Mouse (Mus musculus) liver, adult 2 months (tissue): ENCODE measurements around the gene Plau. TPM values are rescaled to one million over a fixed set of nuclear protein-coding genes. Genes with fewer than 3 reads are reported as not detected.

ENCODE experiments used
- DNase-seq: peaks from one replicate; pipeline ENCODE4 v3.0.0-alpha.2; 2011; ENCODE audit warnings: low read depth, low spot score; ENCODE audit errors: extremely low read depth
- H3K27ac ChIP-seq: fragments of 200-500 bp; replicated peaks from 2 replicates; pipeline ENCODE4 v1.5.1; 2012; ENCODE audit warnings: low read depth, mild to moderate bottlenecking, control low read depth, inconsistent platforms, low read length; ENCODE audit not compliant: insufficient read depth
- H3K27me3 ChIP-seq: fragments of 200-500 bp; 2 replicates; pipeline ENCODE4 v1.6.1; 2012; ENCODE audit warnings: mild to moderate bottlenecking, moderate library complexity, low read length, inconsistent platforms; ENCODE audit not compliant: control insufficient read depth, insufficient read depth
- H3K36me3 ChIP-seq: fragments of 200-500 bp; 2 replicates; pipeline ENCODE4 v1.6.1; 2012; ENCODE audit warnings: low read length, inconsistent platforms; ENCODE audit not compliant: control insufficient read depth, insufficient read depth
- H3K4me1 ChIP-seq: fragments of 200-500 bp; 2 replicates; pipeline ENCODE4 v1.6.1; 2011; ENCODE audit warnings: low read length; ENCODE audit not compliant: control insufficient read depth, insufficient read depth
- H3K4me3 ChIP-seq: fragments of 200-500 bp; 2 replicates; pipeline ENCODE4 v1.5.1; 2011; ENCODE audit warnings: low read depth, mild to moderate bottlenecking, control low read depth, low read length, moderate library complexity; ENCODE audit not compliant: insufficient read depth
- H3K79me2 ChIP-seq: fragments of 200-500 bp; 2 replicates; pipeline ENCODE4 v1.6.1; 2012; ENCODE audit warnings: inconsistent platforms, mild to moderate bottlenecking, low read length, moderate library complexity; ENCODE audit not compliant: control insufficient read depth, insufficient read depth
- H3K9ac ChIP-seq: fragments of 200-500 bp; 2 replicates; pipeline ENCODE4 v1.6.1; 2012; ENCODE audit warnings: low read depth, mild to moderate bottlenecking, control low read depth, inconsistent platforms, low read length
- CTCF ChIP-seq: fragments of 200-500 bp; IDR thresholded peaks from 2 replicates; pipeline ENCODE4 v1.5.1; 2011; ENCODE audit warnings: low read depth, low read length, control low read depth
- POLR2A ChIP-seq: fragments of 200-500 bp; IDR thresholded peaks from 2 replicates; pipeline ENCODE4 v1.6.1; 2011; ENCODE audit warnings: low read length, control low read depth; ENCODE audit not compliant: insufficient read depth; ENCODE audit errors: extremely low read depth
- WGBS: fragments of 180-500 bp; shearing (Covaris S2); methylation state at CpG from one replicate; pipeline ENCODE4 v1.1.7; 2018; 5-methylcytosine and 5-hydroxymethylcytosine counted together
- polyA plus RNA-seq: library from polyadenylated mRNA; depleted of rRNA; stranded (reverse); fragments of >200 nt; gene quantifications from 2 replicates; pipeline ENCODE4 v1.2.3, GENCODE M21; 2012
- total RNA-seq: library from RNA; depleted of rRNA; stranded (reverse); fragments of >200 nt; gene quantifications from 2 replicates; pipeline ENCODE4 v1.2.3, GENCODE M21; 2014

Gene Plau
- total and polyA plus RNA-seq, 2 experiments, result 0.57 to 1.2 TPM

DNA sequence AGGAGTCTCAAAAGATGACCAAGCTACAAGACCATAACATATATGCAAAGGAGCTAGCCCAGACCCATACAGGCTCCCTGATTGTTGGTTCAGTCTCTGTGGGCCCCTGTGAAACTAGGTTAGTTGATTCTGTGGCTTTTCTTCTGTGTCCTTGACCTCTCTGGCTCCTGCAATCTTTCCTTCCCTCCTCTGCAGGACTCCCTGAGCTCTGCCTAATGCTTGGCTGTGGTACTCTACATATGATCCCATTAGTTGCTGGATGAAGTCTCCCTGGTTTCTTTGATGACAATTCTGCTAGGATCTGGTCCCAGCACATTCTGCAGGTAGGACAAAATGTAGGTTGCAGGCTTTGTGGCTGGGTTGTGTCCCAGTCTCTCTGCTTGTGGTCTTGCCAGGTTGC is 15.3 kb downstream of the Plau start:
- H3K4me1 ChIP-seq, result no peaks in the 10 kb centered on the region
- no peak for TF ChIP-seq CTCF
- no peak for TF ChIP-seq POLR2A
- no peak overlapping the region for H3K27ac ChIP-seq
- H3K36me3 ChIP-seq, result no peaks in the 10 kb centered on the region
- no peak overlapping the region for H3K4me3 ChIP-seq
- H3K27me3 ChIP-seq, result peaks cover 2% of the 10 kb centered on the region; the same call in 1 of the 2 replicates
- no peak overlapping the region for H3K9ac ChIP-seq
- DNase-seq, result no peak
- H3K79me2 ChIP-seq, result no peaks in the 10 kb centered on the region

DNA sequence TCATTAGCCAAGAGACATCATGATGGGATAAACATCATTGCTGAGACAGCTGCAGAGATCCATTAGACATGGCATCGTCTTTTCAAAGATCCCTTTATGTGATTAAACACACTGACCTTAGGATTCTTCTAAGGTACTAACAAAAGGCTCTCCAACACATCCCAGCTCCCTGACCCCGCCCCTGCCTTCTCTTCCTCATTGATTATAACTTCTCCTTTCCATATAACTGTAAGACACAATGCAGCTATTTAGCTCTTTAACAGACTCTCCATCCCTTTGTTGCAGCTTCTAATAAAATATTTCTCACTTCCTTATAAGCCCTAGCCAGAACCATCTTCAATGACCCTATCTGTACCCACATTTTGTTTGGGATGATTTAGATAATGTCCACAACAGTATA is 24.7 kb downstream of the Plau start:
- Histone ChIP-seq H3K36me3 (no peaks in the 10 kb centered on the region), H3K9ac (no peak overlapping the region), H3K4me3 (no peak overlapping the region), H3K79me2 (no peaks in the 10 kb centered on the region), H3K27ac (no peak overlapping the region), H3K4me1 (no peaks in the 10 kb centered on the region), H3K27me3 (no peaks in the 10 kb centered on the region; the same call in 1 of the 2 replicates)
- WGBS, result 73% methylated on average over 2 of the region's 2 CpGs
- no peak for DNase-seq
- no peak for TF ChIP-seq CTCF
- TF ChIP-seq POLR2A, result no peak

DNA sequence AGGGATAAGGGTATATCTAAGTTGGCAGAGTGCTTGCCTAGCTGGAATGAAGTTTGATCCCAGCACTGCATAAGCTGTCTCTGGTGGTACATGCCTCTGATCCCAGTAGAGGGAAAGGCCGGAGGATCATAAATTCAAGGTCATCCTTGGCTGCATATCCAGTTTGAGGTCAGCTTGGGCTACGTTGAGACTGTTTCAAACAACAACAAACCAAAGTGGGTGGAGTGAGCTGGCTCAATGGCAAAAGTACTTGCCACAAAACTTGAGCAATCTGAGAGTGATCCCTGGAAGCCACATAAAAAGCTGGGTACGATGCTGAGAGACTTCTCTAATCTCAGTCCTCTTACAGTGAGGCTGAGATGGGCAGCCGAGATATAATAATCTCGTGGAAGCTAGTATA is 25.1 kb downstream of the Plau start:
- Histone ChIP-seq H3K9ac (no peak overlapping the region), H3K79me2 (no peaks in the 10 kb centered on the region), H3K27ac (no peak overlapping the region), H3K4me3 (no peak overlapping the region), H3K27me3 (no peaks in the 10 kb centered on the region; the same call in 1 of the 2 replicates), H3K36me3 (no peaks in the 10 kb centered on the region), H3K4me1 (no peaks in the 10 kb centered on the region)
- WGBS, result 50% methylated on average over 5 of the region's 5 CpGs
- TF ChIP-seq POLR2A (no peak), CTCF (no peak)
- DNase-seq, result no peak

DNA sequence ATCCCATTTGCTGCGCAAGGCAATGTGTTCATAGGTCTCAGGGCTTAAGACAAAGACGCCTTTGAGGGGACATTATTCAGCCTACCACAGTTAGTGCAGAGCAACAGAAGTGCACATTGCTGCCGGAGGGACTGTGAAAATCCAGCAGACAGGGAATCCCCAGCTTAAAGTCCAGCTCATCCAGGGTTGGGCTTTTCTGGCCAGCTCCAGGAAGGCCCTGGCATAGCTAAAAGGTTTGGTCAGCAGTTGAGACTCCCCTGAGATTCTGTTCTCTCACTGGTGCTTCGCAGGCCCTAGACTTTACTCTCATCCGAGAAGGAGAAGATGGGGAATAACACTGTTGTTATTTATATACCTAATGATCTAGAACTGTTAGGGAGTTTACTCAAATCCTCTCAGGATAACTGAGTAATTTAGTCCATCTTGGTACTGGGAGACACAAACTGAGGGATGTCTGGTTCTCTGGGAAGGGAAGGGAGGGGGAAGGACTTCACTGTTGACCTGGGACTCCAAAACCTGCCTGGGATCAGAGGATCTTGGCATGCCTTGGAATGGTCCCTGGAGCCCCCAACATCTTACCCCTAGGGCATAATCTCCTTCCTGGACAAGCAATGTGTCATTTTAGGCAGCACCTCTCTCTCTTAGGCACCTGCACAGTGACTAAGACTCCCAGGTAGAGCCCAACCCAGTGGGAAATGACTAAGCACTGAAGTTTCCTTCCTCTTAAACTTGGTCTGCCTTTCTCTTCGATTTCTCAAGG is 27.0 kb downstream of the Plau start:
- no peak overlapping the region for H3K27ac ChIP-seq
- H3K36me3 ChIP-seq, result no peaks in the 10 kb centered on the region
- whole genome bisulfite sequencing, result 80% methylated on average over 6 of the region's 6 CpGs

DNA sequence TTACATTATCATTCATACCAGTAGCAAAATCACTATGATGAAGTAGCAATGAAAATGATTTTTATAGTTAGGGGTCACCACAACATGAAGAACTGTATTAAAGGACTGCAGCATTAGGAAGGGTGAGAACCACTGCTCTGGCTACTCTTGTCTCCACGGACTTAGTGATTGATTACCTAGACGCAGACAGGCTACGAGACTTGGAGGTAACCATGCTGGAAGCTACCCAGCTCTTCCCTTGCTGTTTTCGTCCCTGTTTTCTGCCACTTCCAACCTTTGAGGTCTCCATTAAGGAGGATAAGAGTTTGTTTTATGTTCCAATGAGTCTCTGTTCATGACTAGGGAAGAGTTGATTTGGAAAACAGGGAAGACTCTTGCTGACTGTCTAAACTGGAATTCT is 27.7 kb downstream of the Plau start:
- Histone ChIP-seq H3K27ac (no peak overlapping the region), H3K79me2 (no peaks in the 10 kb centered on the region), H3K36me3 (no peaks in the 10 kb centered on the region), H3K27me3 (no peaks in the 10 kb centered on the region; the same call in 1 of the 2 replicates), H3K9ac (no peak overlapping the region), H3K4me1 (no peaks in the 10 kb centered on the region), H3K4me3 (no peak overlapping the region)
- no peak for TF ChIP-seq CTCF
- no peak for TF ChIP-seq POLR2A
- WGBS, result 64% methylated on average over 4 of the region's 4 CpGs
- no peak for DNase-seq

More for the DNA sequence above, 27.0 kb downstream of the Plau start:
- Histone ChIP-seq H3K4me3 (no peak overlapping the region), H3K9ac (no peak overlapping the region), H3K4me1 (no peaks in the 10 kb centered on the region), H3K79me2 (no peaks in the 10 kb centered on the region), H3K27me3 (no peaks in the 10 kb centered on the region; the same call in 1 of the 2 replicates)
- no peak for TF ChIP-seq POLR2A
- no peak for TF ChIP-seq CTCF
- no peak for DNase-seq

DNA sequence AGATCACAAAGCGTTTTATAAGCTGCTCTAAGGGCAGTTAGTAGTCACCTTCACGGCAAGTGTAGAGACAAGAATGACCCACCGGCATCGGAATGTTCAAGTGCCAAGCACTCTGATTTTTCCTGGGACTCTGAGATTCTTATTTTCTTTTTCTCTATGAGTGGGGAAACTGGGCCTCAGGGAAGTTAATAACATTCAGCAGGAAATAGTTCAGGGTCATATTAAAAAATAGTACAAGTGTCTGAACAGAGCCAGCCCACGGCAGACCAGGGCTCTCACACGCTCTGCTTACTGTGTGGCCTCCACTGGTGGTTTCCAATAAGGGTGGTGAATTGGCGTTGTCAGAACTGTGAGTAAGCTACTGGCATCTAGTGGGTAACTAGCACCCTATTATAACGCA is 29.1 kb downstream of the Plau start:
- H3K4me1 ChIP-seq, result no peaks in the 10 kb centered on the region
- H3K27me3 ChIP-seq, result no peaks in the 10 kb centered on the region; the same call in 1 of the 2 replicates
- H3K79me2 ChIP-seq, result no peaks in the 10 kb centered on the region
- TF ChIP-seq POLR2A, result no peak
- WGBS, result 86% methylated on average over 8 of the region's 8 CpGs
- no peaks in the 10 kb centered on the region for H3K36me3 ChIP-seq
- no peak overlapping the region for H3K27ac ChIP-seq
- H3K4me3 ChIP-seq, result no peak overlapping the region
- DNase-seq, result no peak
- no peak overlapping the region for H3K9ac ChIP-seq
